Mouse (Mus musculus) spleen, adult 18-20 months (tissue): Measurements from ENCODE around the gene Il9r.
"Not testable (repeated sequence)": the region's sequence is repeated elsewhere in the genome, so short reads cannot be mapped to it uniquely, and the experiment has no call there.

Source experiments
- DNase-seq, 2 experiments: peaks; one replicate each; pipeline ENCODE4 v3.0.0; 2022; ENCODE audit warnings: mixed read lengths in 2 of 2

Gene Il9r

GRCm38 (mm10) chr11:32226124-32226871, 26.2 kb upstream of the Il9r start, which contains the start of gene Mpg:
TSS of gene Mpg (plus strand) at chr11:32226505.
- peak; percentile 84 to 90 for DNase-seq

DNA sequence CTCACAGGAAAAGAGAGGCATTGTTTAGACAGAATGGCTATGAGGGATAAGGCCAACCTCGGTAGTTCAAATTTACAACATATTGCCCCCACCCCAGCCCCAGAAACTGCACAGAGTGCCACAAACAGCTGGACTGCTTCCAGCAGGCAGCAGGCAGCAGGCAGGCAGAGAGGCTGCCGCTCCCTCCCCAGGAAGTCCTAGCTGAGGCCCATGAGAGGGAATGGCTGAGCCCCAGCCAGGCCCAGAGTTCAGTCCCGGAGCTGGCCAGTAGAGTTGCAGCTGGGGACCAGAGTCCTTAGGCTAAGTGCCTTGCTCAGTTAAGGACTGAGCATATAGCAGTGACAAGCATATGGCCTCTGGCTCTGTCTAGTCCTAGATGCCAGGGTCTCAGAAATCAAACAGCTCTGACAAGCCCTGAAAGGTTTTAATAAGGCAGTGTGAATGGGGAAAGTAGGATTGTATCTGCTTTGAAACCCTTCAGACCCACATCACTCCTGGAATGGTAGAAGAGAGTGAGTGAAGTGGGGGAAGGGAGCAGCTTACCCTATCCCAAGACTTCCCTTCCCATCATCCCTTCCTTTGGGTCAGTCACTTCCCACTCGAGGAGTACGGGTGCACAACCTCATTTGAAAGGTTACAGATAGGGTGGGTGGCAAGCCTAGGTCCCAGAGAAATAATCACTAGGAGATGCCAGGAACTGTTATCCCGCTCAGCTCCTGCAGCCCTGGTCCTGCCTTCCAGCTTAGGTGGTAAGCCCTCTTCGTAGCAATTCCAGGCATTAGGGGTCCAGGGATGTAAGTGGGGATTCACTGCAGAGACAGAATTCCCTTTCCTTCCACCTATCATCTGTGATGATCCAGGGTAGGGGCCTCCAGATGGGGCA, 25.4 kb upstream of the Il9r start:
- no peak for DNase-seq

- DNase-seq: peak; percentile 28 to 32
These were observed 24.5 kb upstream of the Il9r start for GRCm38 (mm10) chr11:32224468-32225139.

- DNase-seq: no peak
These were observed 23.4 kb upstream of the Il9r start for GRCm38 (mm10) chr11:32223297-32223967.

GRCm38 (mm10) chr11:32222570-32223194, 22.6 kb upstream of the Il9r start:
- DNase-seq: peak; percentile 36 to 39

DNA sequence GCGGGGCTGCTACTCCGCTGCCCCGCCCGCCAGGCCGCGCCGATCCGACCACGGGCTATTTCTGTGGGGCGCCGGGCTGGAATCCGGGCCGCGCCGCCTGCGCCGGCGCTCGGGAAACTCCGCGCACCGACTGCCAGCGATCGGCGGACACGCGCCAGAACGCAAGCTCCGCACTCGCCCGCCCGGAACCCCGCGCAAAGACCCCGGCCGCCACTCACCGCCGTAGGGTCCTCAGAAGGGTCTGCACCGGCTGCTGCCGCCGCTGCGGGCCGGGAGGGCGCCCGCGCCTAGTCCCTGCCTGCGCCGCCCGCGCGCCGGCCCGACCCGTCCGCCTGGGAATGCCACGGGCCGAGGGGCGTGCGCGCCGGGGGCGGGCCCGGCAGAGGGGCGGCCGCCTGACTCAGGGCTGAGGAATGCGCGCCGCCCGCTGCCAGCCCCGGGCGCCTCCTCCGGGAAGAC, 21.9 kb upstream of the Il9r start, which contains the start of gene Rhbdf1:
Gene Rhbdf1 (minus strand): TSS at position 350 of the 459 bp plus-strand sequence.
- DNase-seq: peak in 1 of 2 experiments; percentile 35

DNA sequence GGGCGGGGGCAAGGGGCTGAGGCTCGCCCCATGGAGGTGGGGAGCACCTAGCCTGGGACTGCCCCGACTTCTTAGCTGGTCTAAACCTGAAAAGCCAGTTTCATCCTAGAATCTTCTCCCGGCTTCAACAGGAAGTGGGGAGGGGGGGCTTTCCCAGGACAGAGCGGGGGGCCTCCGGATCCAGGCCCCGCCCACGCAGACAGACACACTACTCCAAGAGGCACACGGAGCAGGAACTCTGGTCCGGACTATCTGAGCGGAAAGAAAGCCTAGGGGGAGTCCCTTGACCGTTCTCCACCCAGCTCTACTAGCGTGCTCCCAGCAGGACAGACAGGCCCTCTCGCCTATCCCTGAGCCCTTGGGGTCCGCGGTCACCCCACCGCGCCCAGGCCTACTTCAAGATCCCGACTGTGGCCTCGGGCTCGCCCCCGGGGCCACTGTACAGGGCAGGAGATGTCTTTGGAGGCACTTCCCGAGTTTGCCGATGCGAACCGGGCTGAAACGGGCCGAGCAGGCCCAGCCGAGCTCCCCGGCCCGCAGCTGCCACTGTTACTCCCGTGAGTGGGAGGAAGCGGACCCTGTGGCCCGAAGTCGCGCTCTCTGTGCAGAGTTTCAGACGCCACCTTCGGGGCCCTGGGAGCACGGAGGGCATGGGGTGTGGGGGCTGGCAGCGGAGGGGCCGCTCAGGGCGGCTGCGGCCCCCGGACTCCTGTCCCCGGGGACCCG, 21.3 kb upstream of the Il9r start:
- peak; percentile 20 to 47 for DNase-seq

DNA sequence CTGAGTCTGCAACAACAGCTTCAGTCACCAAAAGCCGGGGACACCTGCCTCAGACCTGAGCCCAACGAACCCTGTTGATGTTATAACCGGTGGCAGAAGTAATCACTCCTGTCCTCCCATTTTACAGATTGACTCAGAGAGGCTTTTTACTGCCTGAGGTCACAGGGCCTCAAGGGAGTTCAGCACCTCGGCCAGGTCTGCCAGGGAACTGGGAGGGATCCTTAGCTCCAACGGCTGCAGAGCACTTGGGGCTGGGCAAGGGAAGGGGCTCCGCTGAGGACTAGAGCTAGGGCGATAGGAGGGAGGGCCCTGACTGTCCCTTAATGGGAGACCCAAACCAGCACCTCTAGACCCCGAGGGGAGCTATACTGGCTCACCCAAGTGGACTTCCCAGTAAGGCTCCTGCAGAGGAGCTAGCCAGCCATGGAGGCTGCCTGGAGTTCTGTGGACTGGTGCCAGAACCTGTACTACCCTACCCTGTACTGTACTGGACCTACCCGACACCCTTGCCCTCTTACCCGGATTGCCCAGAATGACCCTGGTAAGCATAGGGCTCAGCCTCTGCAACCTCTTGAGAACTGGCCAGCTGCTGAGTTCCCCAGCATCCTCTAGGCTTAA, 20.6 kb upstream of the Il9r start:
- no peak for DNase-seq

DNA sequence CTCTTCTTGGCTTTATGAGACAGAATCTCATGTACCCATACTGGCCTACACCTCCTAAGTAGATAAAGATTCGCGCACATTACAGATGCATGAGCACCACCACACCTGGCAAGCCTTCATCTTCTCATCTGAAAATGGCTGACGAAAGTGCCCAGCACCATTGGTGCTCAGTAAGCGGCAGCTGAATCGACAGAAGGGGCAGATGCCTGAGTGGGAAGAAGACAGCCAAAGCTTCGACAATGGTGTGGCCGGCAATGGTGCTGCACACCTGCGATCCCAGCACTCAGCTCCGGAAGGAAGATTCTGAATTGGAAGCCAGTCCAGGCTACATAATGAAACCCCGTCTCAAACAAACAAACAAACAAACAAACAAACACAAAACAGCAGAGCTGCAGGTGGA, 19.2 kb upstream of the Il9r start:
- no peak for DNase-seq

- DNase-seq: no peak
These were observed 18.5 kb upstream of the Il9r start for GRCm38 (mm10) chr11:32218501-32219050.

DNA sequence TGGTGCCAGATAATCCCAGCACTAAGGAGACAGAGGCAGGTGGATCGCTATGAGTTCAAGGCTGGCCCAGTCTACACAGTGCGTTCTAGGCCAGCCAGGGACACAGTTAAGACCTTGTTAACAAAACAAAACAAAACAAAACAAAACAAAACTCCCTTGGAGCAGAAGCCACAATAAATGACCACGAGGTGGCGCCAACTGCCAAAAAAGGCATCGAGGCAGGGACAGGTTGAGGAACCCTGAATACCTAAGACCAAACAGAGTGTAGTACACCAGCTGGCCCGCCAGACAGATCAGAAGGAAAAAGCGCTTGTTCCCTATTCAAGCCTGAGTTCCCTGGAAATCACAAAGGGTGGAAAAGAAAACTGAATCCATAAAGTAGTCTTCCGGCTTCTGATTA, 16.8 kb upstream of the Il9r start:
- peak; percentile 42 to 73 for DNase-seq

DNA sequence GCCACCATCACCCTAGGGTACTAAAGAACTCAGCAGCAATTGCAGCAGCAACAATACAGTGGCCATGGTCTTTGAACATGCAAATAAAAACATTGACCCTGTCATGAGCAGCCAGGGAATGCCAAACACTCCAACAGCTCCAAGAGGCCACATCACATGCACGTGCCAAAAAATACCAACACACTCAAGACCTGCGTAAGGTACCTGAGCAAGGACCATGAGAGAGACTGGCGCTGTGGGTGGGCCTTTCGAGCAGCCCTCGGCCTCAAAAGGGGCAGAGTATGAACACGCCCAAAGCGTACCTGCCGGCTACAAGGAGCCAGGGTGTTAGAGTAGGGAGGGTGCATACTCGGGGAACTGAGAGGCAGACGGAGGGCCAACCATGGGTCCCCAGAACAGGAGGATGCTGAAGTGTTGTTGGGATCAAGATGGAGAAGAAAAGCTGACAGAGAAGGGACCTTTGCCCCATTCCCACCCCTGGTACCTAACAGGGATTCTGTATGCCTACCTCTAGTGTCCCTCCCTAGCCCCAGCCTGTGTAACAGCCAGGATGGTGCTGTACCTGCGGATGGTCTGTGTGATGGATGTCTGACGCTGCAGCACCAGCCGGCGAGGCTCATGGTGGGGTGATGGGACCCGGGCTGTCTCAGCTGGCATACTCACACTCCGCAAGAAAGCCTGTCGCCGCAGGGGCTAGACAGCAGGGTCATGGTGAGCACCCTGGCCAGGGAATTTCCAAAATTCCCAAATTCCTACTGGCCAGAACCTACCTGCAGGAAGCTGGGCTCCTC, 15.5 kb upstream of the Il9r start:
- DNase-seq: no peak

DNA sequence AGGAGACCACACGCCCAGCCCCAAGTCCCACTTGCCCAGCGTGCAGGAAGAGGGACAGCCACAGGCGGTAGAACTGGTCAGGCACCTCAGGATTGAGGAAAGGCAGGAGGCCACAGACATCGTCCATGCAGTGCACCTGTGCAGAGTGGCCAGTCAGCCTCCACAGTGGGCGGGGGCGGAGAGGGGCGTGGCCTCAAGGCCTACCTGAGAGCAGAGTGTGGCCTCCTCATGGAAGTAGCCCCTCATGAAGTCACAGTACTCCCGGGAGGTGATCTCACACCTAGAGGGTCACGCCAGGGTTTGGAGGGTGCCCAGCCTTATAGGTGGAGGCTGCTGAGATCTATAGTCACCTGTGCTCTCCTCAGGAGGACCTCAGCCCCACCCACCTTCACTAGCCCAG, 10.5 kb upstream of the Il9r start:
- no peak for DNase-seq

DNA sequence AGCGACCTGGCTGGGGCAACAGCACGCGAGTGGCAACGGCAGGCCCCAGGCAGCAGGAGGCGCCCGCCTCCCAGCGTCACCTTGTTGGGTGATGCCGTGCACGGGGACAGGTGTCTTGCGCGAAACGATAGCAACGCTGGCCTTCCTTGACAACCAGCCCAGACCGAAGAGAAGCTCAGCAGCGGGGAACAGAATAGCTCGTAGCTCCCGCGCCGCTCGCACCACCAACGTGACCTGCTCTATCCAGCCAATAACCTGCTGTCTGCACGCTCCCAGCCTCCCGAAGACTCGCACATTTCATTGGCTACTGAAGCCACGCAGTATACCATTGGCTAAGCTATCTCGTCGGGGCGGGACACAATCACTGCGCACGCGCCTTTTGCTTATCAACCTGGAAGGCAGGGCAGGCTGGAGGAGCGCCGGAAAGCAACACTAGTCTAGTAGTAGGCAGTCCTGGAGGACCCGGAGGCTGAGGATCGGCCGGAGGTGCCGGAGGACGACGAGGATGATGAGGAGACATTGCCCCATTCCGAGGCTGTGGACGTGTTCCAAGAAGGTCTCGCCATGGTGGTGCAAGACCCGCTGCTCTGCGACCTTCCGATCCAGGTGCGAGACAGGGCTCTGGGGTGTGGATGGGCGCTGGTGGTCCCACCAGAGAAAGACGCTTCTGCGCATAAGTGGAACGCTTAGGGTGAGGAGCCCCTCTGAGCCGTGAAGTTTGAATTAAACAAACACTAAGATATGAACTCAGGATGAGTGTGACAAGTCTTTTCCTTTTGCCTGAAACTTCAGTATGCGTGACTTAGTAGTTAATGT, 5.2 kb upstream of the Il9r start, which contains the start of gene Snrnp25:
Gene Snrnp25 (plus strand): TSS at position 358 of the 816 bp plus-strand sequence.
- peak; percentile 90 to 91 for DNase-seq

GRCm38 (mm10) chr11:32201922-32202685, 2.0 kb upstream of the Il9r start:
- no peak for DNase-seq

- not testable (repeated sequence) for DNase-seq
These were observed 913 bp upstream of the Il9r start for GRCm38 (mm10) chr11:32200992-32201391.

DNA sequence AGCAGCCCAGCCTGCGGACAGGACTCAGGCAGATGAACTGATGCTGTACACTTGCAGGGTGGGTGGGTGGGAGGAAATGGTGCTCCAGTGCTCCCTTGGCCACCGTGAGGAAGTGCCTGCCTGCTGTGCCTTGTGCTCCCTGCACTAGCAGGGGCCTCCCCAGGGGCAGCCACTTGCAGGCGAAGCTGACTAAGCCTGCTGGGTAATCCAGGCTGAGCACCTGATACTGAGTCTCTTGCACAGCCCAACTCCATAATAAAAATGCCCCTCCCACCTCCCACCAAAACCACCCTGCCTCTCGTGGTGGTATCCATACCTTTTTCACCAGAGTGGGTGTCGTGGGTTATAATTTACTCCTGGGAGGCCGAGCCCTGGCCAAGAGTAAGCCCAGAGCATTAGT, 849 bp downstream of the Il9r start:
- peak in 1 of 2 experiments; percentile 12 for DNase-seq
